Mouse (Mus musculus) megakaryocyte progenitor cell, adult 5-6 weeks (primary cell): ENCODE measurements around the gene Ddhd1. TPM values are rescaled to one million over a fixed set of nuclear protein-coding genes. Genes with fewer than 3 reads are reported as not detected.
A peak's percentile ranks its signal among the peaks of the same experiment; 100 is the strongest.
"Not testable (repeated sequence)": the region's sequence is repeated elsewhere in the genome, so short reads cannot be mapped to it uniquely, and the experiment has no call there.

Experiments
- ATAC-seq: replicated peaks from 2 replicates; pipeline ENCODE4 v1.8.0; 2016; ENCODE audit warnings: mild to moderate bottlenecking, moderate TSS enrichment, inconsistent platforms; ENCODE audit not compliant: poor library complexity
- total RNA-seq, 2 experiments: library from RNA; stranded (forward) in 1 of 2; stranded (reverse) in 1 of 2; fragments of 157-497, 149-512 nt in 1 of 2; fragments of 200-1000 nt in 1 of 2; gene quantifications; 2 replicates each; pipeline versions ENCODE4 v1.2.3 to v1.2.4; 2015 to 2017

The Ddhd1 gene
- total RNA-seq, 2 experiments from 2014 or later = 18.2 to 18.6 TPM

DNA sequence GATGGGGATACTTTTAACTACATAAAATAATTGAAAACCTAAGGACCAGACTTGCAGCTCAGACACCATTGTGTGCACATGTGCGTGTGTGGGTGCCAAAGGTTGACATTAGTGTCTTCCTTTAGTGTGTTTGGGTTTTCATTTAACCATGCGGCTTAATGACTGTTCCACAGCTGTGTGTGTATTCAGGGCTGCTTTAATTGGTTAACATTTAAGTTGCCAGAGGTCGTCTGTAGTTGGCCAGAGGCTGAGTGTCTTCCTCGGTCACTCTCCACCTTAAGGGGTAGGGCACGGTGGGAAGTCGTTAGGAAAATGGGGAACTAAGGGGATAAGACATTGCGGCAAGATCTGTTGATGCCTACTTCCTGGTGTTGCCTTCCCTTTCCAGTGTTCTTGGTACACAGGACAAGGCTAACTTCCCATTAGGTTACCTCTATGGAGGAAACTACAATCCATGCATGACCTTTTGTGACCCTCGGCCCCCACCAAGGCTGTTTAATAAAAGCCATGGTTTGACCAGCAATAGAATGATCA is 74.4 kb downstream of the Ddhd1 start:
- ATAC-seq = peak; percentile 93

DNA sequence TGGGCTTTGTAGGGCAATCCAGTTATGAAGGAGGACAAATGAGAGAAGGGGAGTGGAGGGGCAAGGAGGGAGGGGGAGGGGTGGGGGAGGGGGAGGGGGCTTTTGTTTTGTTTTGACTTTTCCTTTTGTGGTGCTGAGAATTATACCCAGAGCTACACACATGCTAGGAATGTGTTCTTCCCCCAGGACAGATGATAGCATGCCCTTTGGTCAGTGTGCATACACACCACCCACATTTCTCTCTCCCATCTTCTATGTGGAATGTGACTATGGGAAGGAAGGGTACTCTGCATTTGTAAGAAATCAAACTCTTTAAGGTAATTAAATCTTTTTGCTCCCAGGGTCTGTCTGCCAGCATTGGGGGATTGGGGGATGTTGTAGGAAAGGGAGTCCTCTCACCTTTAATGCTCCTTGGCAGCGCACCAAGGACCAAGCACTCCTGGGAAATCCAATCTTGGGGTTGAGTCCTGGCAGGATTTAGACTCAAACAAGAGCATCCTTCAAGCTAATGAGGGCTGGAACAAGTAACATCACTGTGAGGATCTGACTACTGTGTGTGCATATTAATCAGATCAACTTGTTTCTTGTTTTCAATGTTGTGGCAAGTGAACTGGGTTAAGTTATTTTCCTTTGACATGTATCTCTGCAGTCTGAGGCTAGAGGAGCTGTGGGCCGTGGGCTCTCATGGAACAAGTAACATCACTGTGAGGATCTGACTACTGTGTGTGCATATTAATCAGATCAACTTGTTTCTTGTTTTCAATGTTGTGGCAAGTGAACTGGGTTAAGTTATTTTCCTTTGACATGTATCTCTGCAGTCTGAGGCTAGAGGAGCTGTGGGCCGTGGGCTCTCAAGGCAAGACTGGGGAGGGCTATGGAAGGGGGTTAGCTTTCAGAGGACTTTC is 76.8 kb downstream of the Ddhd1 start:
- ATAC-seq = not testable (repeated sequence)

DNA sequence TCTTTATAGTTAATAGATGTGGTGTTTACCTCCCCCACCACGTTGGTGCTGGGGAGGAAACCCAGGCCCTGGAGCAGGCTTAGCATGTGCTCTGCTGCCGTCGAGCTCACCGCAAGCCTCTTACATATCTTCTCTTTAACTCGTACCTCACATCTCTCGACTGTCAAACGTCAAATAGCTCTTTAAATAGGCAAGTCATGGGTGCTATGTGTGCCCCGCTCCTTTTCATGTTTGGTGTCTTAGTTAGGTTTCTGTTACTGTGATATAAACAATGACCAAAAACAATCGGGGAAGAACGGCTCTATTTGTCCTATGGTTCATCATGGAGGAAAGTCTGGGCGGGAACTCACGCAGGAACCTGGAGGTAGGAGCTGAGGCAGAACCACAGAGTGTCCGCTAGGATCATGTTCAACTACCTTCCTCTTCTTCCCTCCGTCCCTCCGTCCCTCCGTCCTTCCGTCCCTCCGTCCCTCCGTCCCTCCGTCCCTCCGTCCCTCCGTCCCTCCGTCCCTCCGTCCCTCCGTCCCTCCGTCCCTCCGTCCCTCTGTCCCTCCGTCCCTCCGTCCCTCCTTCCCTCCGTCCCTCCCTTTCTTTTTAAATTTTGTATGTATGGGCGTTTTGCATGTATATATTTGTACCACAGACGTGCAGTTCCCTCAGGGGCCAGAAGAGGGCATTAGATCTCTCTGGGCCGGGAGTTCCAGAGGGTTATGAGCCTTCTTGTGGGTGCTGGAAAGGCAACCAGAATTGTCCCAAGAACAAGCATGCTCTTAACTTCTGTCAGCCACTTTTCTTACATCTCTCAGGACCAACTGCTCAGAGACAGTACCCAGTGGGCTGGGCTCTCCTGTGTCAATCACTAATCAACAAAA is 91.6 kb downstream of the Ddhd1 start:
- peak; percentile 93 for ATAC-seq

DNA sequence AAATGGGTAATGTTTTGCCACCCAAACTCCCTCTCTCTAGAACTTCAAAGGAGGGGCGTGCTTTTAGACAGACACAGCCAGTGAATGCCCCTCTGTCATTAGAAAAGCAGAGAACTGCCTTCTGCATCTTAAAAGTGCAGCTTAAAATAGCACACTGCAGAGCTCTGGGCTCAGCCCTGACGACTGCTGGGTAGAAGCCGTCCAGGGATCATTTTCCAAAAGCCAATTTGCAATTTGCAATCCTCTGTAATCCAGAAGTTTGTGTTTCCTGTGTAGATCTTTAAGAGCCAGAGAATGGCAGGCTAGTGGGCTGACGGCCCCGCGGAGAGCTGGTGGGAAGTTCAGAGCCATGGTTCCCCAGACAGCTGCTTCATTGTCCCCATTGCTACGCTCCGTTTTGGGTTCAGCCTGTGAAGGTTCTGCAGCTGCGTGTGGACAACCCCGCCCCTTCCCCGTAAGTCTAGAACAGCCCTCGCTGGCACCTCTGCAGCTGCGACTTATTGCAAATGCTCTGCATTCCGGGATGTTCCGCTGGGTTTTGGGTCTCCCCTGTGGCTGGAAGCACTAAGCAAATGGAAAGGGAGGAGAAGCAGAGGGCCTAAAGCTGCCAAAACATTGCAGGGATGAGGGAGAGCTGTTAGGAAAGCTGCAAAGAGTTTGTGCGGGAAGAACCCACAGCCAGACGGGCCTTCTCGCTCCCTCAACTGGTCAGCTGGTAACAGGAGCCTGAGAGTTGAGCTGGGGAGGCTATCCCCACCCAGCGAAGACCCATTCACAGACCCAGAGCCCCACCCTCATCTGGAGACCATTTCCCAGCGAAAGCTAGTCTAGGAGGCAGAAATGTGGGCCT is 92.5 kb downstream of the Ddhd1 start:
- peak; percentile 47 for ATAC-seq

DNA sequence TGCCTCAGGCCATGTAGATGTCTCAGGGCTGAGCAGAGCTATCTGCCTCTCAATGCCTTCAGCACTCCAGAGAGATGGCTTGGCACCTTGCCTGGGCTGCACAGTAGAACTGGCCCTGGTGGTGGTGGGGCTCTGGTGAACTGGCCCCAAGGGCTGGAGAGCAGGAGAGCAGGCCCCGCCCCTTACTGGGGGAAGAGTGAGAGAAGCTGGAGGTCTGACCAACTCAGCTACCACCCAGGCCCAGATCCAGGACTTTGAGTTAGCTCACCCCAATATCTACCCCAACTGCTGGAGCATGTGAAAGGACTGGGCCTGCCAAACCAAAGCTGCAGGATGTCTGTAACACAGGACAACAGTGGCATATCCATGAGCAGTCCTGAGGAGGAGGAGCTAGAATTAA is 94.4 kb downstream of the Ddhd1 start:
- ATAC-seq = no peak

DNA sequence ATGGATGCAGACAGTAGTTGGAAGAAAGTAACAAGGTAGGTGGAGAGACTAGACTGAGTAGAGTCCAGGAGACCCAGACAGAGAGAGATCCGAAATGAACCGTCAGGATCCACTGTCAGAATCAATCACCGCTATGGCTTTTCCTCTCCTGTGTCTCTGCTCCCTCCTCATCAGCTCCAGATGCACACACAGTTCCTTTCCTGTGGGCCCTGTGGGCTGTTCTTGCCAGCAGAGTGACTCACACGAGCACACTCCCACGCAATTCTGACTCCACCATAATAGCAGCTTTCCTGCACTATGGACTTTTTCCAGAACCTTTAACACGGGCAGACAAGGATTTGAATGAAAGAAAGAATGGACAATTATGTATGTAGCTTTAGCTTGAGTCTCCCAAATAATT is 96.3 kb downstream of the Ddhd1 start:
- ATAC-seq = no peak

DNA sequence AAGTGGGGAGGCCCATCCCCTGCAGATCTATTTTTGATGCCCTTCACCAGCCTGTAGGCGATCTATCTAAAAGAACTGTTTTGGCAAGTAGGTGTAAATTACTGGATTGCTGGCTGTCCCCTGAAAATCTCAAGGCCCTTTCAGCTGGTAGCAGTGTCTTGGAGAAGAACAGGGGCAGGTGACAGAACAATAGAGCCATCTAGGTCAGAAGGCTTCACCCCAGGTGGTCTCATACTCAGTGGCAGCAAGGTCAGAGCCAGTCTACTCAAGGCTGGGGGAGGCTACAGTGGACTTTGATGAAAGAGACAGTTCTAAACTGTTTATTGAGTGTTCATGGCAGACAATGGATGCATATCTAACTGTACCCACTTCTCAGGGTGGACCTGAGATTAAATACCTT is 98.9 kb downstream of the Ddhd1 start:
- no peak for ATAC-seq

DNA sequence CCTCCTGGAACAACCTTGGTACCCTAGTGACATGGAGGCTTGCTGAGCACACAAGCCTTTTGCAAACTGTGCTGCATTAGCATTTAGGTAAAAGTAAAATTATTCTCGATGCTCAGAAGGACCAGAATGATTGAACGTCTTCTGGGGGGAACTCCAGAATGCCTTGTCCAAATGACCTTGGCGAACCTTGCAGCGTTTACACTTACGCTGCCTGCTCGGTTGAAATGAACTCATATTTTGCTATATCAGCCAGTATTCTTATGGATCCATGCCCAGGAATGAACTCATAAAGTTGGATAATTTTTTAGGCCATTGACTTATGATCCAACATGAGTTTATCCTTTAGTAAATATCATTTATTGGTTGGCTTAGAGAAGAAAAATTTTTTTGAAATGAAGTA is 103.6 kb downstream of the Ddhd1 start:
- no peak for ATAC-seq

DNA sequence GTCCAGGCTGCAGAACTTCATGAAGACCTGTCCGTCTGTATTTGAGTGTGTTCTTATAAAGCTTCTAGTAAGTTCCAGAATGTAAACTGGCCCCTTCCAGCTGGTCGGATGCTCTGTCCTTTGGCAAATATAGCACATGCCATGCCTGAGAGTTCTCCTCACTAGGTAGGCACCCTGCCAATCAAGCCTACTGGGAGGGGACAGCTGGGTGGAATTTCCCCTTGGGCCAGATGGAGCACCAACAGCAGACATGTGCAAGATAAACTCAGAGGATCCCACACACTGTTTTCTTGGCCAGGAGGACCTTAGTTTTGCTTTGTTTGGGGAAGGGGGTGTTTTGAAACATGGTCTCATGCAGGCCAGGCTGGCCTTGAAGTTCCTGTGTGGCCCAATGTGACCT is 104.1 kb downstream of the Ddhd1 start:
- ATAC-seq = no peak

DNA sequence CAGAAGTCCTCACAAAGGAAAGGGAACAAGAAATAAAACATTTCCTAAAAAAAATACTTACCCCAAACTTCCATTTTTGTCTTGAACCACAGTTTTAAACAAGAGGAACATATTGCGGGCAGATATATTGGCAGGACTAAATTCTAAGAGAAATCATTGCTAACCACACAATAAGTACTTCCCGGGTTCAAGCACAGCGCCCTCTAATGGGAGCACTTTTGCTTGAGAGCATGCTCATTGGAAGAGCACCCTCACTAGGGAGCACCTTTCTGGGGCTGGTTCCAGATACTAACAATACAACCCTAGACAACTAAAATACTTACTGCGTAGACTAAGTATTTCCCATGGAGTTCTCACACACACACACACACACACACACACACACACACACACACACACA is 105.5 kb downstream of the Ddhd1 start:
- ATAC-seq = no peak

DNA sequence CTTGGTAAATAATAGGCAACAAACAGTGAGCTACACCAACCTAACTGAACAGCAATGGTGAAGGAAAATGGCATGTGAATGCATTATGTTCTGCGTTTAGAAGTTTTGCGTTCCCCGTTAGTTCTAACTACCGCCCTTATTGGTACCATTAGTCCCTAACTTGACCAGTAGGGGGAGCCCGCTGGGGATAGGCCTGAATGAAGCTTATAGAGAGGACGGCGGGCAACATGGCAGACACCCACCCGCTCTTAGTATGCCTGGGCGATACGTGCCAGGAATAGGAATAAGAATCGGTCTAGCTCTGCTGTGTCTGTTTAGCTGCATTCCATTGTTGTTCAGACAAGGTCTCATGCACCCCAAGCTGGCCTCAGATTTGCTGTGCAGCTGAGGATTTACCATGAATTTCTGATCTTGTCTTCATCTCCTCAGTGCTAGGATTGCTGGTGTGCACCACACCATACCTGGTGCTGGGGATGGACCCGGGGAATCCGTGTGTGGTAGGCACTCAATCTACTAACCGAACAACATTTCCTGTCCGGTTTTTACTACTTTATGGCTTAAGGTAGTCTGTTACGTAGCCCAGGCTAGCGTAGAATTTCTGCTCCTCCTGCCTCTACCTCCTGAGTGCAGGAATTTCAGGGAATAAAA is 106.7 kb downstream of the Ddhd1 start:
- ATAC-seq = peak; percentile 48; the same call in 1 of the 2 replicates

DNA sequence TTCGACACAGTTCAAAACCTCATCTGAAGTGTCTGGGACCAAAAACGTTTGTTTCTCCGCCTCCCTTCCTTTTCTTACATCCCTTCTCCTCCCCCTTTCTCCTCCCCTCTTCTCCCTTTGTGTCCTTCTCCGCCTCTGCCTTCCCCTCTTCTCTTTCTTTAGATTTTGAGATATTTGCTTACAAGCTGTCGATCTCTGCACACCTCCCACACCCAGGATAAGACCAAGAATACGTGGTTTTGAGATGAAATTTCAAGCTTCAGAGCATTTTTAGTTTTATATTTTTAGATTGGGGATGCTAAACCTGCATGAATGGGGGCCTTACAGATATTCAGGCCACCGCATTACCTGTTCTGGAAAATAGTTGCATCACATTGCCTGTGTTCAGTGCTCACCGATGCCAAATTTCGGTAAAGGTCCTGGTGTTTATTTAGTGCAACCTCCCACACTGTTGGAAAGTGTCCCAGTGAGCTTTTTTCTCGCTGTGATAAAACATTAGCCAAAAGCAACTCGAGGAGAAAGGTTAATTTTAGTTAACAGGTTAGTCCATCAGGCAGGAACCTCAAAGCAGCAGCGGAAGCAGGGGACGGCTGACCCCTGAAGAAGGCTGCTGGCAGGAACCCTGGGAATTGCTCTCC is 107.8 kb downstream of the Ddhd1 start:
- ATAC-seq = no peak

DNA sequence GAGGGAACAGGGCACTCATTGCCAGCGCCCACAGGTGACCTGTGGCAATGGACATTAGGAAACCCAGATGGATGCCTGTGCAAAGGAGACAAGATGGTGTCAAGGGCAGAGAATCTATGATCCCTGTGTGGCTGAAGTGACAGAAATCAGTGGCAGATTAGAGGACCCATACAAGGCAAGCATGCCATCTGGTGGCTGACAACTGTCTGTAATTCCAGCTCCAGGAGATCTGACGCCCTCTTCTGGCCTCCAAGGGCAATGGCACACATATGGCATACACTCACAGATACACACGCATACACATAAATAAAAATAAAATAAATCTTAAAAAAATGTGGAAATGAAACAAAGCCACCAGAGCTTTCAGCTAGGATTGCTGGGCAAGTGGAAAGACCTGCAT is 109.8 kb downstream of the Ddhd1 start:
- no peak for ATAC-seq

DNA sequence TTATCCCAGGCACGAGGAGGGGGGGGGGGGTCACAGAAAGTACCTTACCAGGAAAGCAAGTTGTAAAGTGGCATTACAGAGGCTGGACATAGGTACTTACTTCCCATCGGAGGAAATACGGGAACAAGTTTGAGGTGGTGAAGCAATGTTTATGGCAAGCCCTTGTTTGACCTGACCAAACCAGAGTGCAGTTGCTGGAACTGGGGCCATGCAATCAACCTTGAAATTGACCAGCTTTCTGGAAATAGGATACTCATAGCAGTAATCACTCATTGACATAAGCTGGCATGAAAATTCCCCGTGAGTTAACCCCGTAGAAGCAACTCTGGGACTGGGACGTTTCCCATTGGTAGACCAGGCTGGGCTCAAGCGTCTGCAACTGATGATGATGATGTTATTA is 113.0 kb downstream of the Ddhd1 start:
- no peak for ATAC-seq

DNA sequence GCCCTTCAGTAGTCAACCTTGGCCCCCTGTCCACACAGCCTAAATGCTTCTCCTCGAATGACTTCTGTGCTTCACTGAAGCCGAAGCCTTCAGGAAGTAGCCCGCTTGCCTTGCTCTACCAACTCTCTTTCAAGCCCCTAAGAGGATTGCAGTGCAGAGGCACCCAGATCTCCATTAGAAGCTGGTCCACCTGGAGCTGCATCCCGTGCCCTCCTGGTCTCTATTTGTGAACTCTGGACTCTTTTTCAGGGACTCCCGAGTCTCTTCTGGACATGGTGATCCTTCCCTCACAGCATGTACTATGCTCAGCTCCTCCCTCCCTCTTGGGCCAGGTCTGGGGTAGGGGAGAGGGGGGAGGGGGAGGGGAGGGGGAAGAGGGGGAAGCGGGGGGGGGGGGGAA is 113.9 kb downstream of the Ddhd1 start:
- no peak for ATAC-seq

DNA sequence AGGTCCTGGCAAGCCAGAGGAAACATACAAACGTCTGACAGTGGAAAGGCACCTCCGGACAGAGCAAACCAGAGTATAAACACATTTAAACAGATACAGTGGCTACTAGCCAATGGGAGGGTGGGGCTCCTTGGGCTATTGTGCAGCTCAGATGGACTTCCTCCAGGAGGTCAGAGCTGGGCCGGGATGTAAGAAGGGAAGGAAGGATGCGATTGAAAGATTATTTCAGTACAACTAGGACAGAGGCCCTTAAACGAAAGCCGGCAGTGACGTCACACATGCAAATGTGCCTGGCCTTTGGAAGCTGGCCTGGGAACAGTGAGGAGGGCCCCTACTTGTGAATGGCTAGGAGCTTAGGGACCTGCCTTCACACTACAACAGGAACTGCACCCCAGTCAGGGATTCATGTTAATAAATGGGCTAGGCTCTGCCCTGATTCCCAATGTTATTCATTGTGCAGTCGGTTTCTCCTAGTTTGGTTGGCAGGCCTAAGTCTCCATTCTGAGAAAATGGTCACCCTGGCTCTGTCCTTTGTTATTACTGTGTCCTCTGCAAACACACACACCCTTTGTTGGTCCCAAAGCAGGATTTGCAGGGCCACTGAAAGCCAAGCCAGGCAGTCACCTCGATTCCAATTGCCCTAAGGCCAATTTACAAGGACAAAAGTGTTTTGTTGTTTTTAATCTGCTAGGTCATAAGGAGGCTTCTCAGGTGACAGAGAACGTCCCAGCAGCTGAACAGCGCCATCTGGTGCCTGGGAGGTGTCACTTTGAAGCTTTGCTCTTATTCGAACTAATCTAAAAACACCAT is 118.1 kb downstream of the Ddhd1 start:
- peak; percentile 44; the same call in 1 of the 2 replicates for ATAC-seq
